Mouse (Mus musculus): Measurements from ENCODE around the gene Ceacam13.
"Not testable (repeated sequence)": the region's sequence is repeated elsewhere in the genome, so short reads cannot be mapped to it uniquely, and the experiment has no call there.

Gene Ceacam13

DNA sequence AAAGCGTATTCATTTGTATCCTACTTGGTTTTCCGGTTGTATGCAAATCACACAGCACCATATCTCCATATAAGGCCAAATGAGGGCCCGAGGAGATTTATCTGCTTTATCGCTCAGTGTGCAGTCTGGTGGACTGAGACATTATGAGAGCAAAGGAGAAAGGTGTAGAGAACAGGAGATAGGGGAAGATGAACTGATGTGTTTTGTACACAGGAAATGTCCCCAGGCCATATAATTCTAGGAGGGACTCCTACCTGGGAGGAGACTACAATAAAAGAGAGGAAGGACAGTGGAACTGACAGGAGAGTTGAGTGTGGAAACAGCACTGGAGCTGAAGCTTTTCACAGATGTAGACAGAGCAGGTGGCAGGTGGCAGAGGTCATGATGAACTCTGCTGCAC lies at the start of gene Ceacam13:
Ceacam13 (plus strand) TSS at position 301 of the 400 bp plus-strand sequence.
- no peak for DNase-seq

DNA sequence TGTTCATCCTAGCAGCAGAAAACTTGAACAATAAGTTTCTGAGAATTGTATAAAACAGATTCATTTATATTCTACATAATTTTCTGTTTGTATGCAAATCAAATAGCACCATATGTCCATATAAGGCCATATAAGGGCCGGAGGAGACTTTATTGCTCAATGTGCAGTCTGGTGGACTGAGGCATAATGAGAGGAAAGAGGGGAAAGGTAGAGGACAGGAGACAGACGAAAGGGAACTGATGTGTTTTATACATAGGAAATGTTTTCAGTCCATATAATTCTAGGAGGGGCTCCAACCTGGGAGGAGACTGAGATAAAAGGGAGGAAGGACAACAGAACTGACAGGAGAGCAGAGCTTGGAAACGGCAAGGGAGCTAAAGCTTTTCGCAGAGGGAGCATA lies 37.9 kb upstream of the Ceacam13 start, which contains the start of gene Ceacam11:
Ceacam11 (plus strand) TSS at position 301 of the 400 bp plus-strand sequence.
- no peak for DNase-seq

DNA sequence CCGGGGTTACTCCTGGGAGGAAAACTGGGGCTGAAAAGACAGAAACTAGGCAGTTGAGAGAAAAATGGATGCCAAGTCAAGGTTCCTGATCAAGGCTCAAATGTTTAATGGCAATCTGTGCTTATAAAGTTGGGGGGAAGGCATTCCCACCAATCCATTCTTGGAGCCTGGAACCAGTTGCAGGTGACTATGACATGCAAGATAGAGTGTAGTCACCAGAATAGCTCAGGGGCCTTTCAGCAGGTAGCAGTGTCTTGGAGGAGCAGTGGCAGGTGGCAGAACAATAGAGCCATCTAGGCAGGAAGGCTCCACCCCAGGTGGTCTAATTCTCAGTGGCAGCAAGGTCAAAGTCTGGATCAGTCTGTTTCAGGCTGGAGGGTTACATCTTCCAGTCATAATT lies 8.6 kb upstream of the Ceacam13 start:
- DNase-seq, result not testable (repeated sequence)

DNA sequence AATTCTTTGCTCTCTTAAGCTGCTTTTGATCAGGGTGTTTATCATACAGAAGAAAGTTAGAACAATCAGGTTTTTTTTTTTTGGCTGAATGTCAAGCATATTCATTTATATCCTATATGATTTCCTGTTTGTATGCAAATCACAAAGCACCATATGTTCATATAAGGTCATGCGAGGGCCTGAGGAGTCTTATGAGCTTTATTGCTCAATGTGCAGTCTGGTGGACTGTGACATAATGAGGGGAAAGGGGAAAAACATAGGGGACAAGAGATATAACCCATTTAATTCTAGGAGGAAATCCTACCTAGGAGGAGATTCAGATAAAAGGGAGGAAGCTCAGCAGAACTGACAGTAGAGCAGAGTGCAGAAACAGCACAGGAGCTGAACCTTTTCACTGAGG lies 55.9 kb downstream of the Ceacam13 start, which contains the start of gene Ceacam12:
Ceacam12 (plus strand) TSS at position 301 of the 400 bp plus-strand sequence.
- no peak for DNase-seq
